Mouse (Mus musculus): Measurements from ENCODE around the gene Spock1.

Spock1 gene

DNA sequence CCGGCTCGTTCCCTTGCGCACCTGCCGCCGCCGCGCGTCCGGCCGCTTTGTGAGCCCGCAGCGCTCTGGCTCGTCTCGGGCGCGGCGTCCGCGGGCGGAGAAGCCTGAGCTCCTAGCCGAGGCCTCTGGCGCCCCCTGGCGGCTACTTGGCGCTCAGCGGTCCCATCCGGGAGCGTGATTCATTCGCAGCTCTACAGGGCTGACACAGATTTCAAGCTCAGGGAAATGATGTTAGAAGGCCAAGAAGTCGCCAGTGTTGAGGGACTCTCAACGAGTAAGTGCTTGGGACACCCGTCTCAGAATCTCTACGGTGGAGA, at the start of gene Spock1:
Gene Spock1 (minus strand): TSS at position 67 of the 317 bp plus-strand sequence.
- DNase-seq (ENCODE audit: low read depth): peak; percentile 33

DNA sequence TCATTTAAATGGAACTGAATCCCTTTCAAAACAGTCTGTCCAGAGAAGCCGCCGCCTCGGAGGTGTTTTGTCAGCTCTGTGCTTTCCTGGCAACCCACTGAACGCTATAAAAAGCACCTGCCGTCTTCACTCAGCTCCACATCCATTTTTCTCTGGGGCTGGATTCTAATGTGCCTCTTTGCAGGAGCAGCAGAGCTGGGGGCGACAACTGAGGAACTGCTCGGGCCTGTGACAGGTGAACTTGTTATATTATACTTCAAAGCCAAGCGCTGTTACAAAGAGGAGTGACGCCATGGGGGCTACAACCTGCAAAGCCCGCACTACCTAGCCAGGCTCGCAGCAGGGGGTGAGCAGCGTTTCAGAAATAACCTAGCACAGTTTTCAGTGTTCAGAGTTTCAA, 42.0 kb upstream of the Spock1 start:
- no peak for DNase-seq (ENCODE audit: low read depth)

DNA sequence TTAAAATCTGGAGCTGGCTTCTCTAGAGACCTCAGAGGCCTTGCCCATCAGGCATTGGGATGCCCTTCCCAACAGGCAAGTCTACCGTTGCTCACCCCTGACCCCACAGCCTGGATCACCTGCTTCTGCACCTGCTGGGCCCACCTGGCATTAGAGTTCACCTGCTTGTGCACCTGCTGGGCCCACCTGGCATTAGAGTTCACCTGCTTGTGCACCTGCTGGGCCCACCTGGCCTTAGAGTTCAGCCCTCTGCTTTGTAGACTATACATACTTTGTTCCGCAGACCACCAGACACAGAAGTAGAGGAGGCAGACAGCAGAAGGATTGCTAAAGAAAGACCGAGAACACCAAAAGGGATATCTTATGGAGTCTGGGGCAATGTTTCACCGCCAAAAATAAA, 41.4 kb upstream of the Spock1 start:
- no peak for DNase-seq (ENCODE audit: low read depth)

GRCm38 (mm10) chr13:57945197-57945596, 37.1 kb upstream of the Spock1 start:
- DNase-seq (ENCODE audit: low read depth): no peak

DNA sequence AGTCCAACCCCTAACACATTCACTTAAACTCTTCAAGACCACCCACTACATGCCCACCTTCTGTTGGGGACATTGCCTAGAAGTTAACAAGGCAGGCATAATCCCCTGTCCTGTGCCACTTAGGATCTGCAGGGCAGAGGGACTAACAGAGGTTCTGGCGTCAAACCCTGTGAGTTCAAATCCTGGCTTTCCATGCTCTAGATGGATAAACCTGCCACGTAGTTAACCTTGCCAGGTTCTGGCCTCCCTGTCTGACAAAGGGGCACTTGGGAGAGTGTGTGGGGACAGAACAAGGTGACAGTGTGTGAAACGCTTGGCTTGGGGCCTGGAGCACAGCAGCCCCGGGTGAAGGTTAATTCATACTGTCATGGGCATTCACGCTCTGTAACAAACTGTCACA, 36.3 kb upstream of the Spock1 start:
- no peak for DNase-seq (ENCODE audit: low read depth)

DNA sequence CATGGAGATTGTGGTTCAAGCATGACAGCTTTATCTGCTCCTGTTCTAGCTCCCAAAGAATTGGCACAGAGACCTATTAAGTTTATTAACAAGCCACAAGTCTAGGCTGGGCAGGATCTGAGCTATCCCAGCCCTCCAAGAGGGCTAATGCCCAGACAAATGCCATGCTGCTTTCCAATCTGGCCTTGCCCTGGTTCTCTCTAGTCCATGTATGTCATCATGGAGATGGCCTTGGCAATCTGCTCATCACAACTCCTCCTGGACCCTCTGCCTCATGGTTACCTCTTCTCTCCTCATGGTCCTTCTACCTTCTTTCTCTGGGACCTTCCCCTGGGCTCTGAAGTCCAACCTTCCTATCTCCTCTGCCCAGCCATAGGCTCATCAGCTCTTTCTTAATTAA, 35.8 kb upstream of the Spock1 start:
- DNase-seq (ENCODE audit: low read depth): no peak

GRCm38 (mm10) chr13:57937463-57938229, 29.5 kb upstream of the Spock1 start:
- no peak for DNase-seq (ENCODE audit: low read depth)

DNA sequence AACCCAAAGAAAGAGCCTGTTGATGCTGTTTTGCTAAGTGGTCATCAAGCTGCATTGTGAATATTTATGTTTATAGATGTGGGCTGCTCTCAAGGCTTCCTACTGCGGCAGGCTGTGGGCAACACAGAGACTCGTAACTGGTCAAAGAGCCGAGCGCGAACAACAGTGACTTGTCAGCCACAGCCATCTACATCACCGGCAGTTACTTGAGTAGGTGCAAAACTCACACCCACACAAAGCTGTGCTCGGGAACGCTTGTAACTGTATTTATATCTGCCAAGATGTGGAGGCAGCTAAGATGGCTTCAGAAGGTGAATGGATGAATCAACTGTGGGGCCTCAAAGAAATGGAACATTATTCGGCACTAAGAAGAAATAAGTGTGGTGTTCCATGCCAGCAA, 23.9 kb upstream of the Spock1 start:
- no peak for DNase-seq (ENCODE audit: low read depth)

- no peak for DNase-seq (ENCODE audit: low read depth)
Observed at GRCm38 (mm10) chr13:57931376-57931775, 23.2 kb upstream of the Spock1 start.

DNA sequence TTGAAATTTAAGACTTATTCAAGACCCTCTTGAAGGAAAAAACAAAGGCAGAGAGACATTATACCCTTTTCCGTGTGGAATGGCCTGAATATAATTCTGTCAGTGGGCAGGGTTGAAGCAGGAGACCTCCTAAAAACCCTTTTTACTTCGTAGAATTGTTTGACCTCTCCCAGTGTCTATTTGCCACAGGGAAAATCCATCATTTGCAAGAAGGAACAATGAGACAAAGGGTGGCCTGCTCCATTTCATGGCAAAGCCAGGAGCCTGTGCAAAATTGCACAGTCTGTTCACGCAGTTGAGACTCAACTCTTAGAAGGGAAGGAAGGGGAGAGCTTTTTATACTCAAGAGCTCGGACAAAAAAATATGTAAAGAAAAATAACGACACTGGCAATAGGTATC, 22.6 kb upstream of the Spock1 start:
- DNase-seq (ENCODE audit: low read depth): no peak

DNA sequence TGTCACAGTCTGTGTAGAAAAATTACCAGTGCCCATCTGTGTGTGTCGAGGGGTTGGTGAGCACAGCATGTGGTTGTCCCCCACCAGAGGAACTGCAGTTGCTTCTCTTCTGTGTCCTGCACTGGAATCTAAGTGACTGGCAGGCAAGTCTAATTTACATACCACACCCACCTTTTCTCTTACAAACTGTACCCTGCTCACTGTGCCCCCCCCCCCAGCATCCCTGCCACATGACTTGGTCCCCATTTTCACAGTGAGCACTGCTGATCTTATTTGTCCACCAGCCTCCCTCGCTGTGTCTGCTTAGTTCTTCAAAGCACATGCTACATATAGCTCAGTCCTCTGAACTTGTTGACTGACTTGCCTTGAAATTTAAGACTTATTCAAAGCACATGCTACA, 22.2 kb upstream of the Spock1 start:
- DNase-seq (ENCODE audit: low read depth): no peak

- no peak for DNase-seq (ENCODE audit: low read depth)
Observed at GRCm38 (mm10) chr13:57919947-57920346, 11.8 kb upstream of the Spock1 start.

DNA sequence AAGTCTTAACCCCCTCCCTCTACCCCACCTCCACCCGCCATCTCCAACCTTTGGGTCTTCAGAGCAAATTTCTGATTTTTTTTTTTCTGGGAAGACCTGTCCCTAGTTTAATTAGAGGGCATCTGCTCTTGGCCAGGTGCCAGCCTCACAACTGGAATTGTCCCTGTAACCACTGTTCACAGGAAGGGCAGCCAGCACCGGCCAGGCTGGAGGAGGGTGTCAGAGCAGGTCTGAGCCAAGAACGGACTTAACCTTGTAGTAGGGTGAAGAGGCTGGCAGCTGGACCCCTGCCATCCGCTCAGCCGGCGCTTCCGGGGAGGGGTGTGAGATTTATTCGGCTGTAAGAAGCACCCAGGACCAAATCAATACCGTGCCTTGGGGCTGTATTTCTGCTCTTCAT, 3.0 kb upstream of the Spock1 start:
- DNase-seq (ENCODE audit: low read depth): no peak

DNA sequence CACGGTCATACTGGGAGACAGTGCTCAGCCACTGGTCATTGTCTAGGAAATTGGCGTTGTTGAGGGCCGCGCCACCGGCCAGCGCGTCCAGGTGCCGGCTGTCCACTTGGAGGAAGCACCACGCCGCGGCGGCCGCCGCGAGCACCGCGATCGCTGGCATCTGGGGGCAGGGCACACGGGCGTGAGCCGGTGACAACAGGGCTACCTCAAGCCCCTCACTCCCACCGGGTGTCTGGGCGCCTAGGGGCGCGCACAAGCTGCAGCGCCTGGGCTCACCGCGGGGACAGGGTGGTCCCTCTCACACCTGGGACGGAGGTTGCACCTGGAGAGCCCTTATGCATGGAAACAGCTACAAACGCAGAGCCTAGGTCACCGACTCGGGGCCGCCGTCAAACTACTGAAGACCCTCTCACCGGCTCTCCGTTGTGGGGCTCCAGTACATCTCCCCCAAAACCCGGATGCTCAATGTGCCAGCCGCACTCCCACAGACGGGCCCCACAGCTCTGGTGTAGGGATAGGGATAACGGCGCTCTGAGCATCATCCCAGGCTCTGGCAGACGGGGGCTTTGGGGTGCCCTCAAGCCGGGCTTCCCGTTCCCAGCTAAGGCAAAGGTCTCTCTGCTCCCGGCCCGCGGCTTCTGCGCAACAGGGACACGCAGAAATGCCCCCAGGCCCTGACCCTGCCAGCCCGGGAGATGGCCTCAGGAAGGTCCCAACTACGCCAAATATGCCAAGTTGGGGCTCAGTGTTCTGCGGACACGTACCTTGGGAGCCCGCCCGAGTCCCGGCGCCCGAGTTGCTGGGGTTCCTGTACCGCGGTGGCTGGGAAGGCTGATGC, 485 bp downstream of the Spock1 start:
- DNase-seq (ENCODE audit: low read depth): no peak

- no peak for DNase-seq (ENCODE audit: low read depth)
Observed at GRCm38 (mm10) chr13:57894597-57894996, 13.5 kb downstream of the Spock1 start.

GRCm38 (mm10) chr13:57889708-57890107, 18.4 kb downstream of the Spock1 start:
- no peak for DNase-seq (ENCODE audit: low read depth)

DNA sequence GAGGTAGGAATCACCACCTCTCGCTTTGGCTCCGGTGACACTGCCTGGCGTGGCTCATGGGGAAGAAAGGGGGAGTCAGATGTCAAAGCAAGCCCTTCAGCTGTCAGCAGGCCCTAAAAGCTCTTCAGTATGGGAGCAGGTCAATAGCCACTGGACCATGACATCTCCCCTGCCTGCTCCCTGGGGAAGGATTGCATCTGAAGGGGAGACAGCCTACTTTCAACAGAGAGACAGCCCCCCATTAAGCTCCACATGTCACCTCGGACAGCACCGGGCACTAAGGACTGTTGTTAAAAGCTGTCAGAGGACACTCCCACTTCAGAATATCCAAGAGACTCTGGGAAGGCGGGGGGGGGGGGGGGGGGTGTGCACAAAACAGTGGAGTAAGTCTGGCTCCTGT, 19.1 kb downstream of the Spock1 start:
- no peak for DNase-seq (ENCODE audit: low read depth)

DNA sequence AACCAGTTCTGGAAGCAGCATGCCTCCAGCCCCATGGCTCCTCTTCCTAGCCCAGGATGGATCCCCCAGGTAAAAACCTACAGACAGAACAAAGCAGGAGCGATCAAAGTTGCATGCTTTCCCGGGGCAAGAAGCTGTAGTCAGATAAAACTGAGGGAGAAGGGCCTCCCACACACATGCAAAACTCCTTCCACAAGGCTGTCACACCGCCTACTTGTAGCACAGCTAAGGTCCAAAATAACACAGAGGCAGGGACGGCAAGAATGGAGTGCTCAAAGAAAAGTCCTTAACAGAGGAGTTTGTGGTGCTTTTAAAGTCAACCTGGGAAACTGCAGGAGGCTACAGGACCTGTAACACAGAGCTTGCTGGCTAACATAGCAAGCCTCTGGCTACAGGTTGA, 28.3 kb downstream of the Spock1 start:
- DNase-seq (ENCODE audit: low read depth): no peak

DNA sequence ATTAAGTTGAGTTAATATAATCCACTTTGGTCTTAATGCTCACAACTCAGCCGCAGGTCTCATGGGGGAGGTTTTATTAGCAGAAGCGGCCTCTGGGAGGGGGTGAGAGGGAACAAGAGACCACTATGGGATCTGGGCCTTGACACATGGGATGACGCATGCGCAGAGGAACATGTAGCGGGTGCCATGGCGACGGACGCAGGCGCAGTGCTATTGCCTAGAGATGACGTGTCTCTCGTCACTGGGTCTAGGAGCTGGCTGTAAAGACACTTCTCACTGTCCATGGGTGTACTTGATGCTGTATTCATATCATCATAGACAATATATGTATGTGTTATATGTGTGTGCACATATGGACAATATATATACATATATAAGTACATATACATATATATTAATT, 29.3 kb downstream of the Spock1 start:
- DNase-seq (ENCODE audit: low read depth): no peak

GRCm38 (mm10) chr13:57877782-57878181, 30.4 kb downstream of the Spock1 start:
- DNase-seq (ENCODE audit: low read depth): no peak

DNA sequence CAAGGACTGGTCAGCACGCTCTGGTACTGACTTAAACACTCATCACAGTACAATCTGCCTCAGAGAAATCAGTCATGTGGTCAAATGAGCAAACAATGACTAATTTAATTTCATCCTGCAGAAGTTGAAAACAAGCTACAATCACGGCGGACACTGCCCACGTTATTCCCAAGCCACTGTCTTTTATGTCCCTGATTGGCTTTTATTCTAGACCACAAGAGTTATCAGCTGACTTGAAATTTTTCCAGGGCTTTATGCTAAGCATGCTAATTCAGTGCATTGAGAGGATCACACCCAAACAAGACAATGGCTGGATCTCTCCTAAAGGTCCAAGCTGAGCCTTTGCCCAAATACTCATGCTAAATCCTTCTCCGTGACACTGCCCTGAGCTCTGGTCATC, 31.2 kb downstream of the Spock1 start:
- DNase-seq (ENCODE audit: low read depth): no peak

GRCm38 (mm10) chr13:57870058-57870457, 38.1 kb downstream of the Spock1 start:
- no peak for DNase-seq (ENCODE audit: low read depth)

GRCm38 (mm10) chr13:57867586-57867985, 40.5 kb downstream of the Spock1 start:
- no peak for DNase-seq (ENCODE audit: low read depth)

DNA sequence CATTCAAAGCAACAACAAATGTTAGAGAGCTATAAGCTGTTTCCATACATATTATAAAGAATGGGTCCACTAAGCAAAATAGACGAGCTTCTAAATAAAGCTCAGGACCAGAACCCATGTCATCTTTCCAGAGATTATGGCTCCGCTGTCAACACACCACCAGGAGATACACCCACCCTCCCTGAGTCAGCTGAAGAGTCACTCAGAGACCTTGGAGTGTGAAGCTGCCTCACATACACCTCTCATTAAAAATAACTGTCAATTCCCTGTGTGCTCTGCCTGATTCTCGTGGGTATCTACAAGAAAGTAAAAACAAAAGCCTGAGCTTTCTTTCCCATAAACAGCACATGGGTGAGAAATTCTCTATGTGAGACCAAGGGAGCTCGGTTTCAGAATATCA, 43.1 kb downstream of the Spock1 start:
- no peak for DNase-seq (ENCODE audit: low read depth)

Measured in induced T-regulatory cell, adult 2 months (primary cell).